Mouse (Mus musculus) olfactory bulb, adult 2 months (tissue): ENCODE results near the gene 2010109A12Rik.

Source experiments
- CTCF ChIP-seq: fragments of 200-500 bp; IDR thresholded peaks from 2 replicates; pipeline ENCODE4 v1.5.1; 2012; ENCODE audit warnings: low read depth, mild to moderate bottlenecking, low read length, moderate library complexity; ENCODE audit not compliant: insufficient read depth
- POLR2A ChIP-seq: fragments of 200-500 bp; IDR thresholded peaks from 2 replicates; pipeline ENCODE4 v1.6.1; 2012; ENCODE audit warnings: mild to moderate bottlenecking, low read depth, low read length, moderate library complexity; ENCODE audit not compliant: insufficient read depth

- no peak for TF ChIP-seq POLR2A
- no peak for TF ChIP-seq CTCF
Observed at GRCm38 (mm10) chr5:93224549-93224948, 18.2 kb downstream of the 2010109A12Rik start.
